Mouse (Mus musculus): ENCODE results near the gene Hhex.

- peak; percentile 90; the same call in 1 of the 2 replicates for TF ChIP-seq POLR2A (IDR thresholded peaks at IDR 0.05; ENCODE audit: borderline replicate concordance, control insufficient read depth, low read depth, low read length)
- no peak for TF ChIP-seq CTCF (IDR thresholded peaks at IDR 0.05; ENCODE audit: control insufficient read depth, insufficient read depth, low read length)
Observed at GRCm38 (mm10) chr19:37434263-37434951, at the start of gene Hhex.

Measured in bone marrow, adult 2 months (tissue).